Mouse (Mus musculus): ENCODE data around the gene Snx12. TPM values are rescaled to one million over a fixed set of nuclear protein-coding genes. Genes with fewer than 3 reads are reported as not detected.
"Not testable (repeated sequence)": the region's sequence is repeated elsewhere in the genome, so short reads cannot be mapped to it uniquely, and the experiment has no call there.

Snx12 gene
- polyA plus RNA-seq, 1 experiment from 2014 or later: 50.4 TPM

DNA sequence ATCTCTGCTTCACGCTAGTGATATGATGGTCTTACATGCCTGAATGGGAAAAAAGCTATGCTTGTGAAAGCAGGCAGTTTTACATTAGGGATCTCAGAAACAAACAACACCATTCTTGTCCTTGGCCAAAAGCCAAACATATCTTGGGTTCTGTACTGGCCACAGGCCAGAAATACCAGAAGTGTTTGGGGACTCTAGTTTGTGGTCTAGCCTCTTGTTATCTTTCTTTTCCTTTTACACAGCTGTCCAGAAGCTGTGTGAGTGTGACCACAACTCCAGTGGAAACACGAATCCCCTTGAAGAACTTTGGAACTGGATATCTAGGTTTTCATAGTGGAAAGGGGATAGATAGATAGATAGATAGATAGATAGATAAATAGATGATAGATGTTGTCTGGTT, 95.4 kb downstream of the Snx12 start:
- DNase-seq (ENCODE audit: low spot score): no peak
- Histone ChIP-seq H3K4me1 (no peaks in the 10 kb centered on the region), H3K9me3 (replicated peaks) (no peaks in the 10 kb centered on the region), H3K27me3 (ENCODE audit: low read depth, poor library complexity, severe bottlenecking) (peaks cover 39% of the 10 kb centered on the region; the same call in 1 of the 2 replicates), H3K27ac (no peak overlapping the region), H3K36me3 (no peaks in the 10 kb centered on the region), H3K4me3 (no peak overlapping the region)
- WGBS: 89% methylated on average over 2 of the region's 2 CpGs

DNA sequence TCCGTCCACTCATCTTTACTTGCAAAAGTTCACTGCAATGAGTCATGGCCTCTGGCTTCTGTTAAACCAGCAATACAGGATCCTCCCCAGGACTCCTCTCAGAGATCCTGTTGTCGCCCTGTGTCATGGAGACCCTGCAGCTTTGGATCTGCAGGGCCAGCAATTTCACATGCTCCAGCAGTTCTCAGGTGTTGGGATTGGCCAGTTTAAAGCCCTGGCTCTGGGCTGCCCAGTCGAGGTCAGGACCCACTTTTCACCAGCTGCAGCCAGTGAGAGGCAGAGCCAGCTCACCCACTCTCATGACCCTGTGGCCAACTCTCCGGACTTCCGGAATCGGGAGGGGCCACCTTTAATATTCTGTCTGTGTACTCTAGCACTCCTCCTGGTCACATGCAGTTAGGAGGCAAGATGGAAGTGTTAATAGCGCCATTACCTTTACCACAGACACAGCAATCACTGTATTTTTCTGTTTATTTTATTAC, 95.8 kb downstream of the Snx12 start:
- DNase-seq (ENCODE audit: low spot score): no peak
- 83% methylated on average over 7 of the region's 7 CpGs for WGBS
- H3K27me3 ChIP-seq (ENCODE audit: low read depth, poor library complexity, severe bottlenecking): peaks cover 36% of the 10 kb centered on the region; the same call in 1 of the 2 replicates
- H3K9me3 ChIP-seq (replicated peaks): no peaks in the 10 kb centered on the region
- H3K27ac ChIP-seq: no peak overlapping the region
- no peaks in the 10 kb centered on the region for H3K4me1 ChIP-seq
- H3K4me3 ChIP-seq: no peak overlapping the region
- no peaks in the 10 kb centered on the region for H3K36me3 ChIP-seq

DNA sequence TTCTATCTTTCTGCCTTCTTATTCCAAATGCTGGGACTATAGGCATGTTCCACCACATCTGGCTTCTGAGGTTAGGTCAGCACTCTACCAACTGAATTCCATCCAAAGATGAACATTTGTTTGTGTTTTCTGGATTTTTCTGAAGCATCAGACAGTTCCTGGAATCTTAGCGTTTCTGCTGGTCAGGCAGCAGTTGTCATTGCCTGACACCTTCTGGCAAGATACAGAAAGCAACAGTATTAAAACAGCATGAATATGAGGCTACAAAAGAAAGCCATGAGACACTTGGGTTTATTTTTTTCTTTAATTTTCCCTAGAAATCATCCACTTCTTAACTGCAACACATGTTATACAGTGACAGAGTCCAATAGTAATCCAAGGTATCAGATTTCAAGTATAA, 101.8 kb downstream of the Snx12 start:
- H3K27me3 ChIP-seq (ENCODE audit: low read depth, poor library complexity, severe bottlenecking): peaks cover 13% of the 10 kb centered on the region; the same call in 1 of the 2 replicates
- H3K4me1 ChIP-seq: no peaks in the 10 kb centered on the region
- 73% methylated on average over 1 of the region's 1 CpGs for WGBS
- no peak overlapping the region for H3K4me3 ChIP-seq
- H3K36me3 ChIP-seq: no peaks in the 10 kb centered on the region
- no peak overlapping the region for H3K27ac ChIP-seq
- no peak for DNase-seq (ENCODE audit: low spot score)
- H3K9me3 ChIP-seq (replicated peaks): no peaks in the 10 kb centered on the region

DNA sequence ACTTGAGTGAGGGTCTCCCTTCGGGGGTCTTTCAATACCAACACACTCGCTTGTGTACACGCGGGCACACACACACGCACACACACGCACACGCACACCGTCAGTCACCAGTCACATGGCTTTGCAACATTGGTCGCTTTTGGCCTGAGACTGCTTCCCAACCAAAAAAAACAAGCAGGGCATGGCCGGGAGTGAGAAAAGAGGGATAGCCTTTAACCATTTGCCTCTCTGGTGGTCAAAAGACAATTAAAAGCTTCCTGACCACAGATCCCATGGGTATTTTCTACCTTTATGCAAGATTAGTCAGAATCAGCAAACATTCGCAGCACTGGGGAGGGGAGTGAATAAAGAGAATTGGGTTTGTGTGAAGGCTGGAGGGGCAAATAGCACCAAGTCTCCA, 136.4 kb downstream of the Snx12 start, which contains the start of gene Slc7a3:
Gene Slc7a3, minus strand, starts transcription at position 101 of the 400 bp plus-strand sequence.
- peak; percentile 30 for DNase-seq (ENCODE audit: low spot score)
- 33% methylated on average over 11 of the region's 11 CpGs for WGBS
- H3K4me3 ChIP-seq: peak within 1 kb of the TSS; percentile 44
- no peak within 1 kb of the TSS for H3K27ac ChIP-seq
- H3K36me3 ChIP-seq: no peaks in the 10 kb centered on the region
- no peaks in the 10 kb centered on the region for H3K9me3 ChIP-seq (replicated peaks)
- H3K27me3 ChIP-seq (ENCODE audit: low read depth, poor library complexity, severe bottlenecking): peaks cover 68% of the 10 kb centered on the region
- peaks cover 3% of the 10 kb centered on the region; the same call in 1 of the 2 replicates for H3K4me1 ChIP-seq

DNA sequence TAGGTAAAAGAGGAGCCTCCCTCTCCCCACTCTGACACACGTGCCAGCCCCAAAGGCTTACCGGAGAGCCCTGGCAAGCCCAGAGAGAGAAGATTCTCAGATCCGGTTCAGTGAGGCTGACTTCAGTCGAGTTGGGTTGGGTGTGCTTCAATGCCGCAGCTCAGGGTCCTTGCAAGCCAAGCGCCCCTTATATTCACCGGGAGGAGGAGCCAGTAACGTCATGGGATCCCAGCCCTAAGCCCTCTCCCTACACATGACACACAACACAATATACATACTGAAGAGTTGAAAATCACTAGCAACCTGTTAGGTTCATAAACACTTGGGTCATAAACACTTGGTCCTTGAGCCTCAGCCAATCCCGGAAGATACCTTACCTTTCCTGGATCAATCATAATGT, 137.2 kb downstream of the Snx12 start:
- not testable (repeated sequence) for H3K4me1 ChIP-seq; H3K9me3 ChIP-seq (replicated peaks); H3K36me3 ChIP-seq; H3K27ac ChIP-seq; DNase-seq (ENCODE audit: low spot score)
- H3K4me3 ChIP-seq: peak overlapping the region; percentile 44
- WGBS: 18% methylated on average over 9 of the region's 9 CpGs
- peaks cover 73% of the 10 kb centered on the region for H3K27me3 ChIP-seq (ENCODE audit: low read depth, poor library complexity, severe bottlenecking)

DNA sequence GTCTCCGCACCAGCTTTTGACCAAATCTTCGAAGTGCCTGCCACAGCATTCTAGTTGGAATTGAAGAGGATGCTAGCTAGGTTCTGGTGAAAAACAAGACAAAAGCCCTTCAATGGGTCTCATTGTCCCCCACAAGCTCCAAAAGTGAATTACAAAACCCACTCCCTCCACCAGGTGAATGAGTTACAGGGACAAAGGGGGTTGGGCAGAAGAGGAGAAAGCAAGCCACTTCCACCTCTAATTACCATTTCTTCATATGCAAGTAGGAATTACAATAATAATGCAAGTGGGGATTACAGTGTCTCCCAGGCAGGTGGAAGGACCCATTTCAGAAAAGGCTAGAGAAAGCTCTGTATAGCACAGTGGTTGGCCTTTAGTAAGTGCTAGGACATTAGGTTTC, 138.2 kb downstream of the Snx12 start:
- Histone ChIP-seq H3K27me3 (ENCODE audit: low read depth, poor library complexity, severe bottlenecking) (peaks cover 84% of the 10 kb centered on the region), H3K9me3 (replicated peaks) (no peaks in the 10 kb centered on the region), H3K4me3 (no peak overlapping the region), H3K4me1 (peaks cover 3% of the 10 kb centered on the region; the same call in 1 of the 2 replicates), H3K27ac (no peak overlapping the region), H3K36me3 (no peaks in the 10 kb centered on the region)
- 52% methylated on average over 2 of the region's 2 CpGs for WGBS
- no peak for DNase-seq (ENCODE audit: low spot score)

DNA sequence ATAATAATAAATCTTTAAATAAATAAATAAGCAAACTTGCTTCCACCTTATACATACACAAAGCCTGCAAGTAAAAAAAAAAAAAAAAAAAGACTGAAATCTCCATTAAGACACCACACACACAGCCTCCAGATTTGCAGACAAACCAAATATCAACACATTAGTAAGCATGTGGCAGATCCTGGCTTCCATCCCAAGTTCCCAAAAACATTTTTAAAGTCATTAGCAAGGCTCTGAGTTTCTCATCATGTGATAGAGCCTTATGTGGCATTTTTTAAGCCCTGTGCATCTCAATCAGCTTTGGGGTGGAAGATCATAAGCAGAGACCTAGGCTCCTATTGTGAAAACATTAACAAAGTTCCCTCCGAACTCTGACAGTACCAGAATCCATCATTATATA, 157.1 kb downstream of the Snx12 start:
- Histone ChIP-seq H3K36me3 (no peaks in the 10 kb centered on the region), H3K4me1 (no peaks in the 10 kb centered on the region), H3K27ac (no peak overlapping the region), H3K4me3 (no peak overlapping the region), H3K9me3 (replicated peaks) (no peaks in the 10 kb centered on the region), H3K27me3 (ENCODE audit: low read depth, poor library complexity, severe bottlenecking) (peaks cover 23% of the 10 kb centered on the region)
- DNase-seq (ENCODE audit: low spot score): no peak
- 83% methylated on average over 1 of the region's 1 CpGs for WGBS

DNA sequence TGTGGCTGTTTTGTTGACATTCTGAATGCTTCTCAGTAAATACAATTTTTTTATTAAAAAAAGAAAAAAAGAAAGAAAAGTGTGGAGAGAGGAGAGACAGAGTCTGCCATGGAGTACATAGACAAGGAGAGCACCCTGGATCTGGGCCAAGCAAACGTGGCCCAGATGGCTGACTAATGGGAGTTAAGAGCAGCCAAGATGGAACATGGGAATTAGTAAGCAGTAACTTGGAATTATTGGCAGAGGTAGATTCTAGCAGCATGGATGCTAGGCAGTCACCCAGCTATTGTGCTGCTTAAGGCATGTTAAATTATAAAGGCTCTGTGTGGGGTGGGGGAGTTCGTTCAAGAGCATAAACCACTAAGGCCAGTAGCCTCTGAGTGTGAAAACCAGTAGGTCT, 158.9 kb downstream of the Snx12 start:
- Histone ChIP-seq H3K27me3 (ENCODE audit: low read depth, poor library complexity, severe bottlenecking) (peaks cover 23% of the 10 kb centered on the region), H3K4me3 (no peak overlapping the region), H3K9me3 (replicated peaks) (no peaks in the 10 kb centered on the region), H3K36me3 (no peaks in the 10 kb centered on the region), H3K27ac (no peak overlapping the region), H3K4me1 (no peaks in the 10 kb centered on the region)
- 83% methylated on average over 2 of the region's 2 CpGs for WGBS
- no peak for DNase-seq (ENCODE audit: low spot score)

DNA sequence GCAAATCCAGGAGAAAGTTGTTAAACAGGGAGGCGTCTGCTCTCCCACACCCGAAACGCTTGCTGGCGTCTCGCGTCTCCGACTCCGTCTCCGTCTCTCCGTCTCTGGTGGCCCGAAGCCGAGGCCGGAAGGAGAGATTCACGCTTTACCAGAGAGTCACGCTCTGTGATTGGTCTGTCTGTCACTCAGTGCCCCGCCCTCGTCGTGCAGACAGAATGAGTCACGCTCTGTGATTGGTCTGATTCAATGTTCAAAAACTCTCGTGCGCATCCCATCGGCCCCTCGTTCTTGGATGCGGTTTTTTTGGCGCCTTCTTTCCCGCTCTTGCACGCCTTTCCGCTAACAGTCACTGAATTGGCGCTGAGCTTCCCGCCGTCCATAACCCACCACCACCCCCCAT, 162.8 kb downstream of the Snx12 start, which contains the start of gene Tex11:
Gene Tex11, minus strand, starts transcription at position 127 of the 400 bp plus-strand sequence.
- no peak within 1 kb of the TSS for H3K27ac ChIP-seq
- H3K9me3 ChIP-seq (replicated peaks): no peaks in the 10 kb centered on the region
- H3K4me1 ChIP-seq: no peaks in the 10 kb centered on the region
- no peaks in the 10 kb centered on the region for H3K36me3 ChIP-seq
- no peak for DNase-seq (ENCODE audit: low spot score)
- H3K27me3 ChIP-seq (ENCODE audit: low read depth, poor library complexity, severe bottlenecking): peaks cover 20% of the 10 kb centered on the region; the same call in 1 of the 2 replicates
- WGBS: 84% methylated on average over 31 of the region's 31 CpGs
- no peak within 1 kb of the TSS for H3K4me3 ChIP-seq

Other genes starting within 250 kb of the Snx12 start
- 0.04 and 0.05 TPM in 2 replicates for gene Tex11, start 162.9 kb downstream of the Snx12 start, polyA plus RNA-seq (2016; fragmentation: Nextera tagmentation; extraction: Ambion mirVana)
- gene Slc7a3, start 136.5 kb downstream of the Snx12 start, polyA plus RNA-seq (2016; fragmentation: Nextera tagmentation; extraction: Ambion mirVana): 0.65 and 1.1 TPM in 2 replicates
- 3.7 and 4.7 TPM in 2 replicates for gene Foxo4, start 32.0 kb upstream of the Snx12 start, polyA plus RNA-seq (2016; fragmentation: Nextera tagmentation; extraction: Ambion mirVana)
- not detected in 2 replicates for gene Gm614, start 41.4 kb upstream of the Snx12 start, polyA plus RNA-seq (2016; fragmentation: Nextera tagmentation; extraction: Ambion mirVana)
- 4.8 and 4.9 TPM in 2 replicates for gene Il2rg, start 45.7 kb upstream of the Snx12 start, polyA plus RNA-seq (2016; fragmentation: Nextera tagmentation; extraction: Ambion mirVana)
- not detected in 2 replicates for gene Gm20489, start 46.5 kb upstream of the Snx12 start, polyA plus RNA-seq (2016; fragmentation: Nextera tagmentation; extraction: Ambion mirVana)
- 35.9 and 42.9 TPM in 2 replicates for gene Med12, start 51.5 kb upstream of the Snx12 start, polyA plus RNA-seq (2016; fragmentation: Nextera tagmentation; extraction: Ambion mirVana)
- 1.6 and 7.8 TPM in 2 replicates for gene Nlgn3, start 76.6 kb upstream of the Snx12 start, polyA plus RNA-seq (2016; fragmentation: Nextera tagmentation; extraction: Ambion mirVana)
- gene Gjb1, start 153.8 kb upstream of the Snx12 start, polyA plus RNA-seq (2016; fragmentation: Nextera tagmentation; extraction: Ambion mirVana): not detected in 2 replicates
- gene Zmym3, start 198.3 kb upstream of the Snx12 start, polyA plus RNA-seq (2016; fragmentation: Nextera tagmentation; extraction: Ambion mirVana): 23.0 and 30.8 TPM in 2 replicates
- 627 and 644 TPM in 2 replicates for gene Nono, start 206.8 kb upstream of the Snx12 start, polyA plus RNA-seq (2016; fragmentation: Nextera tagmentation; extraction: Ambion mirVana)
- 2.2 and 2.9 TPM in 2 replicates for gene Itgb1bp2, start 226.5 kb upstream of the Snx12 start, polyA plus RNA-seq (2016; fragmentation: Nextera tagmentation; extraction: Ambion mirVana)

Data from limb, embryonic 10.5 days (tissue).